Mouse (Mus musculus) lung, postnatal 0 days (tissue): ENCODE results near the gene Cd300ld2.

Experiments
- CTCF ChIP-seq: IDR thresholded peaks from 2 replicates; pipeline ENCODE4 v1.5.1; 2016; ENCODE audit warnings: antibody characterized with exemption, mild to moderate bottlenecking
- EP300 ChIP-seq: IDR thresholded peaks from 2 replicates; pipeline ENCODE4 v1.6.1; 2016; ENCODE audit warnings: antibody characterized with exemption, mild to moderate bottlenecking, control low read depth

GRCm38 (mm10) chr11:114960369-114960768 is 55.6 kb downstream of the Cd300ld2 start:
- TF ChIP-seq EP300 (no peak), CTCF (no peak)
